Mouse (Mus musculus): ENCODE results near the gene Mavs.
"Not testable (repeated sequence)": the region's sequence is repeated elsewhere in the genome, so short reads cannot be mapped to it uniquely, and the experiment has no call there.

Gene Mavs

GRCm38 (mm10) chr2:131211026-131211615 lies 22.7 kb upstream of the Mavs start:
- in situ Hi-C loops (cut with MseI, MboI) = no loop called here

- in situ Hi-C loops (cut with MseI, MboI) = no loop called here
Measured at GRCm38 (mm10) chr2:131213773-131214172, 20.1 kb upstream of the Mavs start.

GRCm38 (mm10) chr2:131215941-131216858 lies 17.7 kb upstream of the Mavs start:
- in situ Hi-C loops (cut with MseI, MboI) = no loop called here

GRCm38 (mm10) chr2:131220030-131220429 lies 13.8 kb upstream of the Mavs start:
- in situ Hi-C loops (cut with MseI, MboI) = no loop called here

GRCm38 (mm10) chr2:131221853-131222515 lies 11.9 kb upstream of the Mavs start:
- in situ Hi-C loops (cut with MseI, MboI) = no loop called here

- in situ Hi-C loops (cut with MseI, MboI) = no loop called here
Measured at GRCm38 (mm10) chr2:131222562-131222961, 11.3 kb upstream of the Mavs start.

- in situ Hi-C loops (cut with MseI, MboI) = no loop called here
Measured at GRCm38 (mm10) chr2:131223569-131223968, 10.3 kb upstream of the Mavs start.

- in situ Hi-C loops (cut with MseI, MboI) = no loop called here
Measured at GRCm38 (mm10) chr2:131225178-131225577, 8.7 kb upstream of the Mavs start.

GRCm38 (mm10) chr2:131226669-131227068 lies 7.2 kb upstream of the Mavs start:
- in situ Hi-C loops (cut with MseI, MboI) = not testable (repeated sequence)

GRCm38 (mm10) chr2:131227243-131227642 lies 6.6 kb upstream of the Mavs start:
- in situ Hi-C loops (cut with MseI, MboI) = no loop called here

GRCm38 (mm10) chr2:131232558-131232957 lies 1.3 kb upstream of the Mavs start:
- in situ Hi-C loops (cut with MseI, MboI) = no loop called here

- in situ Hi-C loops (cut with MseI, MboI) = no loop called here
Measured at GRCm38 (mm10) chr2:131234127-131234650, 326 bp downstream of the Mavs start.

- in situ Hi-C loops (cut with MseI, MboI) = no loop called here
Measured at GRCm38 (mm10) chr2:131234970-131235635, 1.2 kb downstream of the Mavs start.

- in situ Hi-C loops (cut with MseI, MboI) = no loop called here
Measured at GRCm38 (mm10) chr2:131242180-131242579, 8.3 kb downstream of the Mavs start.

GRCm38 (mm10) chr2:131242929-131243328 lies 9.1 kb downstream of the Mavs start:
- in situ Hi-C loops (cut with MseI, MboI) = no loop called here

- in situ Hi-C loops (cut with MseI, MboI) = loop anchor here (10.0 kb wide), 1 partner anchor 159 kb away; no protein-coding TSS in a partner anchor
Measured at GRCm38 (mm10) chr2:131253681-131254328, 19.9 kb downstream of the Mavs start.

GRCm38 (mm10) chr2:131254329-131254713 lies 20.5 kb downstream of the Mavs start:
- in situ Hi-C loops (cut with MseI, MboI) = loop anchor here (10.0 kb wide), 1 partner anchor 160 kb away; no protein-coding TSS in a partner anchor

- in situ Hi-C loops (cut with MseI, MboI) = loop anchor here (10.0 kb wide), 1 partner anchor 161 kb away; no protein-coding TSS in a partner anchor
Measured at GRCm38 (mm10) chr2:131255738-131256137, 21.9 kb downstream of the Mavs start.

- in situ Hi-C loops (cut with MseI, MboI) = loop anchor here (10.0 kb wide), 1 partner anchor 164 kb away; no protein-coding TSS in a partner anchor
Measured at GRCm38 (mm10) chr2:131258693-131259092, 24.8 kb downstream of the Mavs start.

- in situ Hi-C loops (cut with MseI, MboI) = no loop called here
Measured at GRCm38 (mm10) chr2:131260544-131261307, 26.9 kb downstream of the Mavs start.
